Mouse (Mus musculus): Measurements from ENCODE around the gene Clstn2.

The Clstn2 gene

GRCm38 (mm10) chr9:97628361-97628908 lies 404.5 kb downstream of the Clstn2 start:
- in situ Hi-C loops (cut with MboI; ENCODE audit: unreplicated experiment in 2 of 2), result no loop called here

DNA sequence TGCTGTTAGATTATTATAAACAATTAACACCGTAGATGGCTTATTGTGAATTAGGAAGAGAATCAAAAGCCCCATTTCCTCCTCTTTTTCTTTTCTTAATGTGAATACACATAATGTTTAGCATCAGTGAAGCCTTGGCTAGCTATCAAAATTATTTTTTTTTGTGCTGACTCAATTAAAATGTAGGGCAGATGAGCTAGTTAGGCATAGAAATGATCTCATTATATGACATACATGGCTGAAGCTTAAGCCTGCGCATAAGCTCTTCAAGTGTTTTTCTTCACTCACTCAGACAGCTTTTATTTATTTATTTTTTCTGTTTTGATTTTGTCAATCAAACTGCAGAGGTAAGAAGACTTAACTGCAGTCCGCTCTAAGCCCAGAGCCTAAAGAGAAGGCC lies 405.1 kb downstream of the Clstn2 start:
- in situ Hi-C loops (cut with MboI; ENCODE audit: unreplicated experiment in 2 of 2), result no loop called here

- in situ Hi-C loops (cut with MboI; ENCODE audit: unreplicated experiment in 2 of 2), result no loop called here
Observed at GRCm38 (mm10) chr9:97610566-97610965, 422.4 kb downstream of the Clstn2 start.

DNA sequence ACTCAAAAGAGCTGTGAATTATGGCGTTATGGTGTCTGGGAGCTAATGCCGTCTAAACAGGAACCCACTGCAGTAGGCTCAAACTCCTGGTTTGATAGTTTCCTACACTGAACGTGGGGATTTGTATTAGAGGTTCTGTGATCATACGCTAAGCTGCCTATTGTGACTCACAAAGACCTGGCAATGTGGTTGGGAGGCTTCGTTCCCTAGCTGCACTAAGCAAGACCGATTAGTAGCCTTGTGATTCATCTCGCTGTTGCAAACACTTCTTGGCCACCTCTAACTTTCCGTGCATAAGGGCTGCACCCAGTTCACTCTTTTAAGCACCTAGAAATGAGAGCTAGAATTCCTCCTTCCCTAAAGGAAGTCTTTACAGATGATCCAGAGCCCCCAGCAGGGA lies 429.3 kb downstream of the Clstn2 start:
- in situ Hi-C loops (cut with MboI; ENCODE audit: unreplicated experiment in 2 of 2), result no loop called here

DNA sequence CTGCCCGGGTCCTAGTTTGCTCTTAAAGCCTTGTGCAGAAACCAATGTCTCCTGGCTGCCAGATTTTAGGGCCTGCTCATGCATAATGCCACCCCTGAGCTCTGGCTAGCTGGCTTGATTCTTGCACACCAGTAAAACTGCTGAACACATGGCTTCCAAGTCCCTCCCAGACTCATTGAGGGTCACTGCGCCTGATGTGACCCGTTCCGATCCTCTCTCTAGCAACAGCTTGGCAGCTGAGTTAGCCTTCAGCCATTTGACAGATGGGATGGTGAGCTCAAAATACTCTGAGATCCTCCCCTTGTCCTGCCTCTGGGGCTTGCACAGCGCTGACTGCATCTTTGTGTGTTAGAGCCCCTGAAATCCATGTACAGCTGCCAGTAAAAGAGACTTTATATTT lies 430.5 kb downstream of the Clstn2 start:
- in situ Hi-C loops (cut with MboI; ENCODE audit: unreplicated experiment in 2 of 2), result no loop called here

DNA sequence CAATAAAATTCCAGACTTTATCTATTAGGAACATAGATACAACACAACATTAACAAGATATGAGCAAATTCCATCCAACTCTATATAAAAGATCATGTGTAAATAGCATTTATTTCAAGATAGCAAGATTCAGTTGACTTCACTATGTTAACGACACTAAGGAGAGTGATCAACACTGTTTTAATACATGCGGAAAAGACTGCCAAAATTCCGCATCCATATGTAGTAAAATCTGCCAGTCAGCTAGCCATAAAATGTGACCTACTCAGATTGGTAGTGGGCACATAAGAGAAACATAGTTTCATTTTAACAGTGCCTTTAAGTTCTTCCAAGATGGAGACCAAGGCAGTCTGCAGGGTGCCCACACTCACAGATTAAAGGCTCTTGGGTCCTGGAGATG lies 434.0 kb downstream of the Clstn2 start:
- in situ Hi-C loops (cut with MboI; ENCODE audit: unreplicated experiment in 2 of 2), result no loop called here

GRCm38 (mm10) chr9:97590712-97591111 lies 442.3 kb downstream of the Clstn2 start:
- in situ Hi-C loops (cut with MboI; ENCODE audit: unreplicated experiment in 2 of 2), result no loop called here

DNA sequence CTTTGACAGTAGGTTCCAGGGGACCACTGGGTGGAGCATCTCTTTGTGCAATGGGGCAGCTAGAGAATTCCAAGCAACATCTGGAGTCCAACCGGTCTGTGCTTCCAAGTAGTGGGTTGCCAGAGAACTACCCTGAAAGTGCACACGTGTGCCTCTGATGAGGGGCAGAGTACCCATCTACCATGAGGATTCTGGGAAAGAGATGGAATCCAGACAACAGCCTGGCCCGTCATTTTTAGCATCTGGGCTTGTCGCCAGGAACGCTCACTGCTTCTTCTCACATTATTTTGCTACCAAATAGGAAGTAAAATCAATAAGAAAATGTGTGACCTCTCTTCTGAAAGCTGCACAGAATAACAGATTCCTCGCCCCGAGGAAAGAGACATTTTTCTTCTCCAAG lies 462.1 kb downstream of the Clstn2 start:
- in situ Hi-C loops (cut with MboI; ENCODE audit: unreplicated experiment in 2 of 2), result no loop called here

DNA sequence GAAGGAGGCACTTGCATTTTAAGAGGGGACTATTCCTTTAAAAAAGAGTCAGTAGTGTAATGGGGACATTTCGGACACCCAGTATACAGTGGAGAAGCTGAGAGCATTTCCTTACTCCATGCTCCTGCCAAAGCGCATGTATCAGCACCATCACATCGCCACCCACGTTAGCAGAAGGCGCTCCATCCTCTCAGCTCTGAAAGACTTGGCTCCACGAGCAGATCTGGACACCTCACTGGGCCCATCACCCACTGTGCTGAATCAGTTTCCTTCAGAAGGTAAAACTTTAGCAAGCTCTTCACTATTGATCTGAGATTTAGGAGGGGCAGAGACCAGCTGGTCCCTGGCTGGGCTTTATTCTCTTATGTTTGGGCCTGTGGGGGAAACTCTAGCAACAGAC lies 469.9 kb downstream of the Clstn2 start:
- in situ Hi-C loops (cut with MboI; ENCODE audit: unreplicated experiment in 2 of 2), result no loop called here

DNA sequence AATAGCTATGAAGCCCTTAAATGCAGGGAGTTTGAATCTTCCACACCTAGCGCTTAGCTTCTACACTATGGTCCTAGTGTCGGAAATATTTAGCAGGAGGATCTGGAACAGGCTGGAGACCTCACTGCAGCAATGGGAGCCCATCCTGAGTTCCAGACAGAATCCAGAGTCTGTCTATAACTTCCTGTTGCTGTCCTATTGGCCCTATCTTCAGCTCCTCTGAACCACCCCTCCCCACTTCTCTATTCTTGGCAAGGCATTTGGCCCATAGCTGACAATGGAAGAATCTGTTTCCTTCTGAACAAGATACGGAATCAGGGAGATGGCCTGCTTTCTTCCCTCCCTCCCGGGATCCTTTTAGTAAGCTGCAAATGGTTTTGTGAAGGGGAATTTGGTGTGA lies 488.6 kb downstream of the Clstn2 start:
- in situ Hi-C loops (cut with MboI; ENCODE audit: unreplicated experiment in 2 of 2), result no loop called here

GRCm38 (mm10) chr9:97541419-97541818 lies 491.6 kb downstream of the Clstn2 start:
- in situ Hi-C loops (cut with MboI; ENCODE audit: unreplicated experiment in 2 of 2), result no loop called here

DNA sequence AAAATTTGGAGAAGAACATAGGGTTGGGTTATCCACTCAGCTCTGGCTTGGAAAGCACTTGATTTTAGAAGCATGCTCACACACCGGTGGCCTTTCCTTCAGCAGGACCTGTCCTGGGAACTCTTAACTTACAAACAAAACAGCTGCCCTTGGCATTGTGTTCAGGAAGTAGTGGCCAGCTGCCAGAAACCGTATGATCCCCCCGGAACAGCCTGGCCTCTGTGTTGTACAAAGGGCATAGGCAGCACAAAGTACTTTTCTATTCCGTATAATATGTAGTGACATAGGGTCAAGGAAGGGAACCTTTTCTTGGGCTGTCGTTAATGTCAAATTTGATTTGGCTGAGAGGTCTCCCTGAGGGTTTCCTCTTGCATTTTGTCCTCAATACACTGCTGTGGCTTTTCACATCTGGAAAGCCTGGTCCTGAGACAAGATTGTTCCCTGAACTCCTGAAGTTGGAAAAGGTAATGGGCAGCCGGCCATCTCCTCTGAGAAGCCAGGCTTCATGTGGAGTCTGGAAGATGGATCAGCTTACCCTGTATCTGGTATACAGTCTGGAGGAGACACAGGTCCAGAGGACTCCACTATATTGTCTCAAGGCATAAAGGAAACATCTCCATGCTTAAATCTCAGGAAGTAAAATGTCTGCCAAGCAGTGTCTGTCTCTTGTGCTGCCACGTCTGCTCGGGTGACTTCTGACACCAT lies 494.8 kb downstream of the Clstn2 start:
- in situ Hi-C loops (cut with MboI; ENCODE audit: unreplicated experiment in 2 of 2), result no loop called here

DNA sequence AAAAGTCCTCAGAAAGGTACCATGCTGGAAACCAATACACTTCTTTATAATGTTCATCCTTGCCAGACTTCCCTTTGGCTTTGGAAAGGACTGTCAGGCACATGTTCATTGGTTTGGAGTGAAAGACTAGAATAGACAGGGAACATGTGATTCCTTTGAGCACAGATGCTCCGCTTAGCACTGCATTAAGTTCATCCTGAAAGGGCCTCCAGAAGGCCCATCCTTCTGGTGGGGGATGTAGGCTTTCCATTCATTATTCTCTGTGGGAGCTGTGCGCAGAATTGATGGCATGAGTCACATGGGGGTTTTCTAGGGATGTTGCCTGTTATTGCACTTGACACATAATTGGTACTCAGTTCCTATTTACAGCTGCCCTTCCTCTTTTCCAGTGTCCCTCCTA lies 498.8 kb downstream of the Clstn2 start:
- in situ Hi-C loops (cut with MboI; ENCODE audit: unreplicated experiment in 2 of 2), result no loop called here

DNA sequence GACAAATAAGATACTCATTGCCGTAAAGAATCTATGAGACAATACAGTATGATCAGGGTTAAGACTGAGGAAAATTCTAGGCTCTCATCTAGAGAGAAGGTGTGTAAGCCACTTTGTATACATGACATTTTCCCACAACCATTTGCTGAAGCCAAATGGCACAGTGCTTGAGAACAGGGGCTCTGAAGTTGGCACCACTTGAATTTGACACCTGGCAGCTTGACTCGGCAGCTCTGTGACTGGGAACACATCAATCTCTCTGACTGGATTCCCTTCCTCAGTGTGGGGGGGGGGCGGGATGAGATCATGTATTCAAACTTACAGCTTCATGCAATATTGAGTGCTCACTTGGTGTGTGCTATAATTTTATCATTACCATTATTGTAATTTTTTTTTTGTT lies 499.7 kb downstream of the Clstn2 start:
- in situ Hi-C loops (cut with MboI; ENCODE audit: unreplicated experiment in 2 of 2), result no loop called here

DNA sequence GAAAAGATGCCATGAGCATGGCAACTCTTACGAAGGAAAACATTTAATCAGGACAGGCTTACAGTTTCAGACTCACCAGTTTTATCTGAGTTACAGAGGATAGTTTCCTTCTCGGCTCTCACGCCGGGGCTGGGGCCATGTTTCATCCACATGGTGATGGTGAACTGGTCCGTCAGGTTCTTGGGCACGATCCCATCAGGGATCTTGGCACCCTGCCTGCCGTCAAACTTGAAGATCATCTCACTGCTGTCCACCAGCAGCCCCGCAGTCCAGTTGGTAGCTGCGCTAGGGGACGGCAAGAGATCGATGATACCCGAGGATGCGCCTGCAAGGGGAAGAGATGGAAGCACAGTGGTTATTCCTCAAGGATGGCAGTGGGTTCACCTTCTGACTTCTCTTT lies 500.4 kb downstream of the Clstn2 start:
- in situ Hi-C loops (cut with MboI; ENCODE audit: unreplicated experiment in 2 of 2), result no loop called here

DNA sequence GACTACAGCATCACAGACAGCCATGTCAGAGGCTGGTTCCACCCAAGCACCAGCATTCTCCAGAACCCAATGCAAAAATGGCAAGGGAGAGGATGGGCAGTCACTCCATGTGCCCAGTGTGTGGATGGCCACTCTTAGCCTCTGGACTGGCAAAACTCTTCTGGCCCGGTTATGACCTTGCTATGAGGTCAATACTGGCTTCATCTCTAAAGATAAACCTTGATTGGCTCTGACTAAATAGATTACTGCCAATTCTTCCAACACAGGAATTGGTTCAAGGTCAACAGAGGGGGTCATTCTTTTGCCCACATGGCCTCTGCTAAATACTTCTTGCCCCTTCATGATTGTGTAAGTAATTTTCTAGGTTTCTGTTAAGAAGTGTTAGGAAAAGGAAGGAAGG lies 505.1 kb downstream of the Clstn2 start:
- in situ Hi-C loops (cut with MboI; ENCODE audit: unreplicated experiment in 2 of 2), result no loop called here

DNA sequence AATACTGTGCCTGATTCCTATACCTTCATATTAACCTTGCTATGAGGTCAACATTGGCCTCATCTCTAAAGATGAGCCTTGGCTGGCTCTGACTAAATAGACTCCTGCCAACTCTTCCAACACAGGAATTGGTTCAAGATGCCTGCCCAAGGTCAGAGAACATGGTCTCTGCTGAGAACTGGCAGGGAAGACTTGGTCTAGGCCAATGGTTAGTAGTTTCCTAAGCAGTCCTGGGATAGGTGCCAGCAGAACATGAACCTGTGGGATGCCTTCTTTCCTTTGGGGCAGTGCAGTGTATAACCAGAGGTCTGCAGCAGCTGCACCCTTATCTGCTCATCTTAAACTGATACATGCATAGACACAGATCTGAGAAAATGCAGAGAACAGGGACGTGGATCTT lies 505.7 kb downstream of the Clstn2 start:
- in situ Hi-C loops (cut with MboI; ENCODE audit: unreplicated experiment in 2 of 2), result no loop called here

GRCm38 (mm10) chr9:97525563-97525962 lies 507.4 kb downstream of the Clstn2 start:
- in situ Hi-C loops (cut with MboI; ENCODE audit: unreplicated experiment in 2 of 2), result no loop called here

DNA sequence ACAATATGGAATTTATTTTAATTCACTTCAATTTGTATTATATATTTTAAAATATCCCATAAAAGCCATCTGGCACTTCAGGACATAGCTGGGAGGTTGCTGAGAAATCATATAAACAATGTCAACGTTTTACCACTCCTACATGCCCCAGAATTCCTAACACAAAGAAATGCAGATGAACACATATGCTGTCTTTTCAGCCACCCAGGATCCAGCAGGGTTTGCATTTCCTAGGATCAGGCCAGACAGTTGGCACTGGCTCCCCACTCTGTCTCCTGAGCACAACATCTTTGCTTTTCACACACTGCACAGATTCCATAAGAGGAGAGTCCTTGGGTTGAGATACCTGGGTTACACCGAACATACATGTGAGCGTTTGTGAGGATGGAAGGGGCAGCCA lies 508.1 kb downstream of the Clstn2 start:
- in situ Hi-C loops (cut with MboI; ENCODE audit: unreplicated experiment in 2 of 2), result no loop called here

GRCm38 (mm10) chr9:97520771-97521170 lies 512.2 kb downstream of the Clstn2 start:
- in situ Hi-C loops (cut with MboI; ENCODE audit: unreplicated experiment in 2 of 2), result no loop called here

DNA sequence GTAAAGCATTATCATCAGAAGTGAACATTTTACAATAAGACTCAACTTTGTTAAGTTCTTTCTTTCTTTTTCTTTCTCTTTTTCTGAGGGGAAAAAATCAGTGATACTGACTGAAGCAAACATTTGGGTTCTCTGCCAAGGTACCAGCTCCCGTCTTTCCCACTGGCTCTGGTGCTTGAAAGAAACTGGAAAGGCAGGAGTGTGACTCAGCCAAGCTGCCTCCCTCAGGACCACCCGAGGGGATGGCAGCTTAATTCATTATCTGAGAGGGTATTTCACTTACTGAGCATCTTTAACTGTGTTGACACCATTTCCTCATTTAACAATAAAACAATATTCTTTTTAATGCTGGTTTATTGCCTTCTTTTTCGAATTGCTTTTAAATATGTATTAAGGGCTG lies 516.0 kb downstream of the Clstn2 start:
- in situ Hi-C loops (cut with MboI; ENCODE audit: unreplicated experiment in 2 of 2), result no loop called here

DNA sequence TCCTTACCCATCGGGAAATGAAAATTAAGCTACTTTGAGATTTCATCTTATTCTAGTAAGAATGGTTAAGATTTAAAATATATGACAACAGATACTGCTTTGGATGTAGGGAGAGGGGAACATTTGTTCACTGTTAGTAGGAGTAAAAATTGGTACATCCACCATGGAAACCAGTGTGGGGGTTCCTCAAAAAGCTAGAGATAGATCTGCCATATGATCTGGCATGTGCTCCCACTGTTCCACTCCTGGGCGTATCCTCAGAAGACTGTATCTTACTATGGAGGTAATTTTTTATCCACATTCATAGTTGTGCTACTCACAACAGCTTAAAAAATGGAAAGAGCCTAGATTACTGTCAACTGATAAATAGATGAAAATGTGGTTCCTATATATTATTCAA lies 518.3 kb downstream of the Clstn2 start:
- in situ Hi-C loops (cut with MboI; ENCODE audit: unreplicated experiment in 2 of 2), result no loop called here
